Mouse (Mus musculus) hindbrain, embryonic 10.5 days (tissue): ENCODE measurements around the gene Sfpq. TPM values are rescaled to one million over a fixed set of nuclear protein-coding genes. Genes with fewer than 3 reads are reported as not detected.
"Not testable (repeated sequence)": the region's sequence is repeated elsewhere in the genome, so short reads cannot be mapped to it uniquely, and the experiment has no call there.

Experiments
- DNase-seq: peaks from one replicate; pipeline ENCODE4 v3.0.0-alpha.2; 2017; ENCODE audit warnings: low spot score
- H3K27ac ChIP-seq: fragments of 300-500 bp; sonication (generic); 2 replicates; pipeline ENCODE4 v1.5.1; 2016; ENCODE audit warnings: mild to moderate bottlenecking, moderate library complexity
- H3K27me3 ChIP-seq: fragments of 300-500 bp; sonication (generic); 2 replicates; pipeline ENCODE4 v1.6.1; 2016; ENCODE audit warnings: mild to moderate bottlenecking; ENCODE audit not compliant: poor library complexity, insufficient read depth, severe bottlenecking
- H3K36me3 ChIP-seq: fragments of 300-500 bp; sonication (generic); 2 replicates; pipeline ENCODE4 v1.6.1; 2016; ENCODE audit warnings: mild to moderate bottlenecking, moderate library complexity
- H3K4me1 ChIP-seq: fragments of 300-500 bp; sonication (generic); replicated peaks from 2 replicates; pipeline ENCODE4 v1.6.1; 2016; ENCODE audit warnings: mild to moderate bottlenecking
- H3K4me3 ChIP-seq: fragments of 300-500 bp; sonication (generic); 2 replicates; pipeline ENCODE4 v1.5.1; 2016; ENCODE audit warnings: mild to moderate bottlenecking, moderate library complexity
- H3K9me3 ChIP-seq: fragments of 300-500 bp; sonication (generic); 2 replicates; pipeline ENCODE4 v1.6.1; 2016; ENCODE audit warnings: mild to moderate bottlenecking, moderate library complexity
- WGBS: fragments of 180-500 bp; shearing (Covaris S2); methylation state at CpG from one replicate; pipeline ENCODE4 v1.1.7; 2016; 5-methylcytosine and 5-hydroxymethylcytosine counted together
- polyA plus RNA-seq: library from polyadenylated mRNA; unstranded; fragments of >200 nt; fragmentation: Nextera tagmentation; extraction: Ambion mirVana; gene quantifications from 2 replicates; pipeline ENCODE4 v1.2.1, GENCODE M21; 2016

Gene Sfpq
- polyA plus RNA-seq = 103 and 116 TPM in 2 replicates

DNA sequence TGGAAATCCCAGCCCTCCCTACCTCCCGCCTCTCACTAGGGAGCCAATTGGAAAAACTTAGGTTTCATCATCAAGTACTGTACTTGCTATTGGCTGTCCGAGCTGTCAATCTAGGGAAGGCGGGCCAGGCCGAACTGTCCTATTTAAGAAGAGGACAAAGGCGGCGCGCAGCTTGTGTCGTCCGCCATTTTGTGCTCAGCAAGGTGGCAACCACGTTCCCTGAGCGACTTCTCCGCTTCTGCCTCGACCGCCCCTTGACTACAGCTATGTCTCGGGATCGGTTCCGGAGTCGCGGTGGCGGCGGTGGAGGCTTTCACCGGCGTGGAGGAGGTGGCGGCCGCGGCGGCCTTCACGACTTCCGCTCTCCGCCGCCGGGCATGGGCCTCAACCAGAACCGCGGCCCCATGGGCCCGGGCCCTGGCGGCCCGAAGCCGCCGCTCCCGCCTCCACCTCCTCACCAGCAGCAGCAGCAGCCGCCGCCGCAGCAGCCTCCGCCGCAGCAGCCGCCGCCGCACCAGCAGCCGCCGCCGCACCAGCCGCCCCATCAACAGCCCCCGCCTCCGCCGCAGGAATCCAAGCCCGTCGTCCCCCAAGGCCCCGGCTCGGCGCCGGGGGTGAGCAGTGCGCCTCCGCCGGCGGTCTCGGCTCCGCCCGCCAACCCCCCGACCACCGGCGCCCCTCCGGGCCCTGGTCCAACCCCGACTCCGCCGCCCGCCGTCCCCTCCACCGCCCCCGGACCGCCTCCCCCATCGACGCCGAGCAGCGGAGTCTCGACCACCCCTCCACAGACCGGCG lies at the start of gene Sfpq:
TSS of gene Sfpq (plus strand) at position 174 of the 795 bp plus-strand sequence.
- peaks cover 30% of the 10 kb centered on the region for H3K4me1 ChIP-seq
- H3K9me3 ChIP-seq = no peaks in the 10 kb centered on the region
- under 1% methylated on average over 76 of the region's 87 CpGs for WGBS
- H3K27me3 ChIP-seq = no peaks in the 10 kb centered on the region
- H3K4me3 ChIP-seq = peak within 1 kb of the TSS; percentile 100
- DNase-seq = peak; percentile 99
- peak within 1 kb of the TSS; percentile 100 for H3K27ac ChIP-seq
- peaks cover 43% of the 10 kb centered on the region for H3K36me3 ChIP-seq

DNA sequence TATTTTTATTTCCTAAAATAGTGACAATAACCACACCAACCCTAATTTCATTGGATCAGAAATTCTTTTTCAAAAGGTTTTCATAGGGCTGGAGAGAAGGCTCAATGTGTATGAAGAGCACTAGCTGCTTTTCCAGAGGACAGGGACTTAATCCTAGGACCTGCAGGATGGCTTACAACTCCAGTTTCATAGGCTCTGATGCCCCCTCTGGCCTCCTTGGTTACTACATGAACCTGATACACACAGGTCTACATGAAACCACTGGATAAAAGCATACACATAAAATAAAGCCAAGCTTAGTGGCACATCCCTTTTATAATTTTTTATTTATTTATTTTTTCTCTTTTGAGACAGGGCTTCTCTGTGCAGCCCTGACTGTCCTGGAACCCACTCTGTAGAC lies 43.7 kb upstream of the Sfpq start:
- H3K4me3 ChIP-seq = no peak overlapping the region
- H3K4me1 ChIP-seq = no peaks in the 10 kb centered on the region
- DNase-seq = no peak
- H3K27ac ChIP-seq = no peak overlapping the region
- no peaks in the 10 kb centered on the region for H3K27me3 ChIP-seq
- H3K36me3 ChIP-seq = no peaks in the 10 kb centered on the region
- H3K9me3 ChIP-seq = no peaks in the 10 kb centered on the region

DNA sequence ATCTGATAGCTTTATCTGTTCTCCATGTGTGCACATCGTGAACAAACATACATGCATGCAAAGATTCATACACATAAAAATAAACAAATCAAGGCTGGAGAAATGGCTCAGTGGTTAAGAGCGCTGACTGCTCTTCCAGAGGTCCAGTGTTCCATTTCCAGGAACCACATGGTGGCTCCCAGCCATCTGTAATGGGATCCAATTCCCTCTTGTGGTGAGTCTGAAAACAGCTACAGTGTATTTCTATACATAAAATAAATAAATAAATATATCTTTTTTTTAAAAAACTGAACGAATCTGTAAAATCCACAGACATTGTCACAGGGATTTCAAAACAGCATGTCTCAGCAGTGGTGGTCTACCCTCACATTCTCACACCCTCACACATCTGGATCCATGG lies 42.4 kb upstream of the Sfpq start:
- H3K27ac ChIP-seq = no peak overlapping the region
- DNase-seq = no peak
- no peaks in the 10 kb centered on the region for H3K4me1 ChIP-seq
- no peaks in the 10 kb centered on the region for H3K9me3 ChIP-seq
- WGBS = 85% methylated on average over 3 of the region's 3 CpGs
- H3K36me3 ChIP-seq = no peaks in the 10 kb centered on the region
- no peaks in the 10 kb centered on the region for H3K27me3 ChIP-seq
- H3K4me3 ChIP-seq = no peak overlapping the region

DNA sequence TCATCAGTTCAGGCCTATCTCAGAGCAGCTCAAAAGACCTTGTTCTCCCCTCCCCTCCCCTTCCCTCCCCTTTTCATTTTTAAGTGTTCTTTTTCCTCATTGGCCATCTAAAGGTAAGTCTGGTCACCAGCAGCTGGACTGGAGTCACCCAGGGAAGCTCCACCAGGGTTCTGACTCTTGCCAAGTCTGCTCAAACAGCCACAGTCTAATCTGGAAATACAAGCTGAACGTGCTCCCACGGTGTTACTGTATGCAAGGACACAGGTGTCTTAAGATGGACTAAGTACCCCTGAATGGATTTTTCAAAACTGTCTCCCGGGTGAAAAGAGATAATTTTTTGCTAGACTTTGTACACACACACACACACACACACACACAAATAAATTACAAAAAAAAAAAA lies 37.8 kb upstream of the Sfpq start:
- no peaks in the 10 kb centered on the region for H3K36me3 ChIP-seq
- DNase-seq = no peak
- H3K9me3 ChIP-seq = no peaks in the 10 kb centered on the region
- H3K27me3 ChIP-seq = no peaks in the 10 kb centered on the region
- WGBS = 72% methylated on average over 3 of the region's 3 CpGs
- H3K4me1 ChIP-seq = no peaks in the 10 kb centered on the region
- no peak overlapping the region for H3K4me3 ChIP-seq
- no peak overlapping the region for H3K27ac ChIP-seq

DNA sequence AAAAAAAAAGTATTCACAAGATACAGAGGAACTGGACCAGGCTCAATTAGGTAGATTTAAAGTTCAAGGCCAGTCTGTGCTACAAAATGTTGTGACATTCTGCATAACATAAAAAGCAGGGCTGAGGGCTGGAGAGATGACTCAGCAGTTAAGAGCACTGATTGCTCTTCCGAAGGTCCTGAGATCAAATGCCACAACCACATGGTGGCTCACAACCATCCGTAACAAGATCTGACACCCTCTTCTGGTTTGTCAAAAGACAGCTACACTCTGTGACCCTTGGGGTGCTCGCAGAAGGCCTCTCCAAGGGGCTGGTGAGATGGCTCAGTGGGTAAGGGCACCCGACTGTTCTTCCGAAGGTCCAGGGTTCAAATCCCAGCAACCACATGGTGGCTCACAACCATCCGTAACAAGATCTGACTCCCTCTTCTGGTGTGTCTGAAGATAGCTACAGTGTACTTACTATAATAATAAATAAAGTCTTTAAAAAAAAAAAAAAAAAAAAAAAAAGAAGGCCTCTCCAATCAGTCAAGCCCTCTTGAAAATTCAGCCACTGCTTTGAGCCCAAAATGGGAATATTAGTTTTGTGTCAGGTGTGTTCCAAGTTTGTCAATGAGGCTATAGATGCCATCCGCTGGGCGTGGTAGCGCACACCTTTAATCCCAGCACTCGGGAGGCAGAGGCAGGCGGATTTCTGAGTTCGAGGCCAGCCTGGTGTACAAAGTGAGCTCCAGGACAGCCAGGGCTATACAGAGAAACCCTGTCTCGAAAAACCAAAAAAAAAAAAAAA lies 37.2 kb upstream of the Sfpq start:
- H3K9me3 ChIP-seq, H3K27me3 ChIP-seq, H3K27ac ChIP-seq, H3K4me3 ChIP-seq, H3K4me1 ChIP-seq, DNase-seq, H3K36me3 ChIP-seq: not testable (repeated sequence)
- WGBS = 83% methylated on average over 13 of the region's 13 CpGs

DNA sequence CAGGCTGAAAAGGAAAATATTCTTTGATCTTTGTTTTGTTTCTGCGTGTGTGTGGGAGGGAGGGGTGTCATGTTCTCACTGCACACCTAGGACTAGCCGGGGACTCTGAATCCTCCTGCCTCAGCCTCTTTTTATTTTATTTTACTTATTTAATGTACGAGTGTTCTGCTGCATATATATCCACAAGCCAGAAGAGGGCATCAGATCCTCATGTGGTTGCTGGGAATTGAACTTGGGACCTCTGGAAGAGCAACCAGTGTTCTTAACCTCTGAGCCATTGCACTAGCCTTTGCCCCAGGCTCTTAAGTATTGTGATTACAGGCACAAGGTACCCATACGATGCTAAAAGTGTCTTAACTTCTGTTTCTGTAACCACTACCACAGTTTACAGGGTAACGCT lies 34.4 kb upstream of the Sfpq start:
- Histone ChIP-seq H3K36me3 (no peaks in the 10 kb centered on the region), H3K4me1 (no peaks in the 10 kb centered on the region), H3K4me3 (no peak overlapping the region), H3K27ac (no peak overlapping the region), H3K9me3 (no peaks in the 10 kb centered on the region), H3K27me3 (no peaks in the 10 kb centered on the region)
- no peak for DNase-seq
- WGBS = 81% methylated on average over 5 of the region's 5 CpGs

DNA sequence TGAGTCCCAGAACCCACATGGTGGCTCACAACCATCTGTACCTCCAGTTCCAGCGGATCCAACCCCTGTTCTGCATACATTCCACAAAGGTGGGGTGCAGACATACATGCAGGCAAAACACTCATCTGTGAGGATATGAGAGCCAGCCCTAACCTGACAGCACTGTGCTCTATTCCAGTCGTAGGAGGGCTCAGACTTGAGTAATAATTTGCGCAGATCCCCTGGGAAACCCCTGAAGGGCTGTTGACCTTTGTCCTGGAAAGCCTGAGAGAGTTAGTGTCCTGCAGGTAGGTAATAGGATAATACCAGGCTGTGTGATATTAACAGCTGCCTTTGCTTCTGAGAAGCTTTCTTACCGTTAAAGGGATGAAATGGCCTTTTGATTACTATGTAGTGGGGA lies 32.6 kb upstream of the Sfpq start:
- H3K36me3 ChIP-seq = no peaks in the 10 kb centered on the region
- no peaks in the 10 kb centered on the region for H3K4me1 ChIP-seq
- no peak overlapping the region for H3K27ac ChIP-seq
- 84% methylated on average over 4 of the region's 4 CpGs for WGBS
- H3K9me3 ChIP-seq = no peaks in the 10 kb centered on the region
- no peaks in the 10 kb centered on the region for H3K27me3 ChIP-seq
- no peak overlapping the region for H3K4me3 ChIP-seq
- DNase-seq = no peak

DNA sequence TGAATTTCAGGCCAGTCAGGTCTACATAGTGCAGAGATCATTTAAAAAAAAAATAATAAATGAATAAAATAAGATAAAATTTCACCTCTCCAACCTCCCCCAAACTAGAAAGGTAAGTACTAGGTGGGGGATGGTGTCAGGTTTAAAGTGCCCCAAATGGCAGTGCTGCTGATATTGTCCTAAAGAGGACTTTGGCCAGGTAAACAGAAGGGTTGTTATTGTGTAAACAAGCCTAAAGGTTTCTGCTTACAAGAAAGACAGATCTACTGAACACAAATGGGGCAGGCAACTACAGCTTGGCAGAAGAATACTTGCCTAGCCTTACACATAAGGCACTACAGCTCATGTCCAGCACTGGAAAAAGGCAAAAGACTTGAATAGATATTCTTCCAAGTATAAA lies 30.6 kb upstream of the Sfpq start:
- Histone ChIP-seq H3K4me1 (no peaks in the 10 kb centered on the region), H3K36me3 (no peaks in the 10 kb centered on the region), H3K27ac (no peak overlapping the region), H3K9me3 (no peaks in the 10 kb centered on the region), H3K4me3 (no peak overlapping the region), H3K27me3 (no peaks in the 10 kb centered on the region)
- no peak for DNase-seq

DNA sequence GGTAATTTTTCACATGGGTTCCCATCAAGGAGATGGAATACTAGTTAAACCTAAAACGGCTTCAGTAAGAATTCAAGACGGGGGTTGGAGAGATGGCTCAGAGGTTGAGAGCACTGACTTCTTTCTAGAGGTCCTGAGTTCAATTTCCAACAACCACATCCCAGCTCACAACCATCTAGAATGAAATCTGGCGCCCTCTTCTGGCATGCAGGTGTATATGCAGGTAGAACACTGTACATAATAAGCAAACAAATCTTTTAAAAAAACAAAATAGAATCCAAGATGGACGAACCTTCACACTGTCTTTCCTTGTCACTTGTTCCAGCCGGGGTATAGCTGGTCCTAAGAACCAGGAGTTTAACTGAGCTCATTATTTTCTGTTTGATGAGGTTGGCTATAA lies 28.8 kb upstream of the Sfpq start:
- no peaks in the 10 kb centered on the region for H3K36me3 ChIP-seq
- DNase-seq = no peak
- WGBS = 60% methylated on average over 5 of the region's 5 CpGs
- H3K27me3 ChIP-seq = no peaks in the 10 kb centered on the region
- H3K4me1 ChIP-seq = no peaks in the 10 kb centered on the region
- H3K4me3 ChIP-seq = no peak overlapping the region
- H3K27ac ChIP-seq = no peak overlapping the region
- no peaks in the 10 kb centered on the region for H3K9me3 ChIP-seq

DNA sequence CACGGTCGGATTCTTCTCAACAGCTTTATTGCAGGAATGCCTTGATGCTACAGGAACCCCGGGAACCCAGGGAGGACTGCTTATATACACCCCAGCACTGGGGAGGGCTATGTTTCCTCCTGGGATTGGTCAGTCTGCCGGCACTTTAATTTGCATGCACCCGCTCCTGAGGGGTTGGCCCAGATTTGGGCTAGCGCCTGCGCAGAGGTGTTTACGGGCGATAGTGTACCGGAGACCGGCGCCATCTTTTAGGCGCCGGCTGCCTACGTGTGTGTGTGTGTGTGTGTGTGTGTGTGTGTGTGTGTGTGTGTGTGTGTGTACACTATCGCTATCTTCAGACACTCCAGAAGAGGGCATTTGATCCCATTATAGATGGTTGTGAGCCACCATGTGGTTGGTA lies 21.8 kb upstream of the Sfpq start:
- H3K9me3 ChIP-seq, H3K36me3 ChIP-seq, DNase-seq, H3K27me3 ChIP-seq, H3K27ac ChIP-seq, H3K4me3 ChIP-seq, H3K4me1 ChIP-seq: not testable (repeated sequence)
- WGBS = 95% methylated on average over 16 of the region's 16 CpGs

DNA sequence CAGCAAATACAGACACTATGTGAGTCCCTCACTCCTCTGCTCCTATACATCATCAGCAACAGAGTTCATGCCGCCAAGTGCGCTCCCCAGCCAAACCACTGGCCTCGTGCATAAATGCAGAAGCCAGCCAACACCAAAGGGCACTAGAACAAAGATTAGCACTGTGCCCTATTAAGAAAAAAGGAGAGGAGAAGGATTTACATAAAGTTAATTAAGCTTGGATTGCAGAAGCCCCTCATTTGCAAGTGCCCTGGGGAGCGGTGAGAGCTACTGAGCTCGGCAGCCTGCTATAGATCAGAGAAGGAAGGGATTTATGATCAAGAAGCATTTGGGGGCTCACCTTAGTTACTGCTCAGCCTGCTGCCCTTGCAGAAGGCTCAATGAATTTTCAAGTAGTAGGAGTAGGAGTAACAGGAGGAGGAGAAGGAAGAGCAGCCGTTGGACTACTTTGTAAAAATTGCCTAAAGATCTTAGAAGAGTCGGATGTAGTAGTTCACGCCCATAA lies 20.5 kb upstream of the Sfpq start:
- Histone ChIP-seq H3K4me3 (no peak overlapping the region), H3K9me3 (peaks cover 3% of the 10 kb centered on the region; the same call in 1 of the 2 replicates), H3K36me3 (no peaks in the 10 kb centered on the region), H3K27ac (no peak overlapping the region), H3K27me3 (peaks cover 3% of the 10 kb centered on the region), H3K4me1 (peaks cover 14% of the 10 kb centered on the region)
- DNase-seq = no peak
- WGBS = 56% methylated on average over 8 of the region's 8 CpGs

DNA sequence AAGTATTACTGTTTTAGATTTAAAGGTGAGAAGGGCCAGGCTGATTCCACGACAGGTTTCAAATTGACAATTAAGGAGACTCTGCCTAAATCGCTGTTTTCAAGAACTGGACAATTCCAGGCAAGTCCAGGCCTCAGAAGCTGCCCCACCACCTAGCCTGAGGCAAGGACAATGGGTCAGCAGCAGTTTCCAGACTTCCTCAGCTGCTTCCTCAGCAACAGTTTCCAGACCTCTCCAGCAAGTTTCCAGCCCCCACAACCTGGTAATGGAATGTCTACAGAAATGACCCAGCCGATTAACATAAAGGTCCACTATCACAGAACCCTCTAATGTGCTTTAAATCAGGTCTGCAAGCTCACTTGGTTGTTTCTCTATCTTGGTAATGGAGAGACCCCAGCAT lies 16.7 kb upstream of the Sfpq start:
- peak overlapping the region; percentile 84 for H3K27ac ChIP-seq
- H3K4me1 ChIP-seq = peaks cover 18% of the 10 kb centered on the region
- no peak for DNase-seq
- peak overlapping the region; percentile 50; the same call in 1 of the 2 replicates for H3K4me3 ChIP-seq
- WGBS = 85% methylated on average over 3 of the region's 3 CpGs
- peaks cover 3% of the 10 kb centered on the region; the same call in 1 of the 2 replicates for H3K9me3 ChIP-seq
- peaks cover 3% of the 10 kb centered on the region for H3K27me3 ChIP-seq
- no peaks in the 10 kb centered on the region for H3K36me3 ChIP-seq
